Mouse (Mus musculus) cerebellum, postnatal 36 days (tissue): ENCODE results near the gene Foxk2.

Source experiments
- DNase-seq, 2 experiments: peaks; one replicate each; pipeline ENCODE4 v3.0.0; 2021 to 2022; ENCODE audit warnings: mixed read lengths in 2 of 2

Foxk2 gene

DNA sequence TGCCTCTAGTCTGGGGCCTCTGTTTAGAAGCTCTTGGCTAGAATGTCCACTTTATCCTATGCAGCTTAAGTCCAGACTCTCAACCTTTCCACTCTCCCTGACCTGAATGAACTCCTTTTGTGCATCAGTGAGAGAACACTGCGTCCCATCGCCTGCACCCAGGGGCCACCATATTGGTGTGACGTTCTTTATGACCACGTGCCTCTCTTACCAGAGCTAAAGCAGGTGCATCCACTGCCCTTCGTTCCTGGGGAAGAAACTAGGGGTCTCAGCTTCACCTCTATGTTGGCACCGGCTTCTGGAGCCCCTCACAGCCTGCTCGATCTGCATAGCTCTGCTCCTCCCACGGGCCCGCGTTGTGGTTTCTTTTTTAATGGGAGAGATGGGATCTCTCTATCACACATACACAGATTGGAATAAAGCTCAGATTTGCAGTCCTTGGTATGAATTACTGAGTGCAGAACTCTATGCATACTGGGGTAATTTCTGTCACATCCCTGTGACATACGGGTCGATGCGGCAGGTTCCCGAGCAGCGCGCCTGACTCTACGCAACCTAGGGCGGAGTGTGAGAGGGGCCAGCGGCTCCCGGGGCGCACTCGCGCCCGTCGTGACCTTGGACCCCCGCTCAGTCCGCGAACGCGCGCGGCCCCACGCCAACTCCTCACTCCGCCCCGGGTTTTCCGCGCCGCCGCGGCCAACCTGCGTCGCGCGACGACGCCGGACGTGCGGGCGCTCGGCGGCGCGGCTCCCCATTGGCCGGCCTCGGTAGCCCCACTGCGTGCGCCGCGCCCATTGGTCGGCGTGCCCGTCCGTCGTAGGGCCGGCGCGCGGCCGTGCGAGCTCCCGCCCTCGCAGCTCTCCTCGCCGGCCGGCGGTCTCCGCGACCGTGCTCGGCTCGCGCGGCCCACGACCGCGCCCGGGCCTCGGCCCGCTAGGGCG lies at the start of gene Foxk2:
Gene Foxk2 (plus strand): TSS at position 831 of the 941 bp plus-strand sequence.
- DNase-seq, result peak; percentile 88 to 95

DNA sequence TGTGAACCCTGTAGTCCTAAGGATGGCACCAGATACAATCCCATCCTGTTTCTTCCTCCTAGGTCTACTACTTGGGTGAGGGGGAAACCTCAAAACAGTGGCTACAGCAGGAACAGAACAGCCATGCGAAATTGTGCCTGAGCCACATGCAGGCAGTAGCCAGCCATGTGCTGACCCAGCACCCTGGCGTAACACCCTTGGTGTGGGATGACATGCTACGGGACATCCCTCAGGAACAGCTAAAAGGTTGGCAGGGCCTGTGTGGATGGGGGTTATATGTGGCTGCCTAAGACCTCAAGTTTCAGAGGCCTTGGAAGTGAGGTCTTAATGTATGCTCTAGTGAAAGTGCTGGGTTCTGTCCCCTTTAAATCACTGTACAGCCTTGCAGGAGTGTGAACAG lies 43.0 kb upstream of the Foxk2 start:
- DNase-seq, result no peak

DNA sequence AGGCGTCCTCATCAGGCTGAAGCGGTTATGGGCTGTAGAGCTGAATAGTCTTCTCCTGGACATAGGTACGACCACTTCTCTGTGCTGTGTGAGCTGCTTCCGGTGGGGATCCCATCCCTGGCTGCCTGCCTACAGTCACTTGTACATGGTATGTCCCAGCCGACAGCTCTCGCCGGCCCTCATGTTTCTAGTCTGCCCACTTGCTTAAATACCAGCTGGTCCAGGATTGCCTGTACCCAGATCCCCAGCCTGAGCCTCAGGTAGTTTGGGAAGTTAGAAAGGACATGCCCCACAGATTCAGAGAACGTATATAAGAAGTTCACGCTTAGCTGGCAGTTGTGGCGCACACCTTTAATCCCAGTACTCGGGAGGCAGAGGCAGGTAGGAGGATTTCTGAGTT lies 40.0 kb upstream of the Foxk2 start:
- DNase-seq, result no peak

DNA sequence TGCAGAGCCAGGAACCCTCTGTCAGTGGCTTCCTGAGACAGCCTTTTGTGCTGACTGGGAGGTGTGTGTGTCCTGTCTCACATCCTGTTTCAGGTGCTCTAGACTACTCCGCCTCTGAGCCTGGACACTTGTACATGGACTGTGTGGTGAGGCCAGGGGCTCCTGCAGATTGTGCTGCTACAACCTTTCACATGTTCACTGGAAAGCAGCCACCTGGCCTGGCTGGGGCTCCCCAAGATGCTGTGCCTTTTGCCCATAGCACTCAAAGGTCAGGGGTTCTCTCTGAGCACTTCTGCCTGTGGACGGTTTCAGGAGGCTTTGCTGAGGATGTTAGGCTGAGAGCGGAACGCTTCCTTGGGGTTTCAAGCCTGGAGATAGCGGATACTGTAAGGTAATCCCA lies 39.0 kb upstream of the Foxk2 start:
- DNase-seq, result no peak

- DNase-seq, result peak; percentile 70 to 77
Observed at GRCm38 (mm10) chr11:121221321-121222010, 38.3 kb upstream of the Foxk2 start.

DNA sequence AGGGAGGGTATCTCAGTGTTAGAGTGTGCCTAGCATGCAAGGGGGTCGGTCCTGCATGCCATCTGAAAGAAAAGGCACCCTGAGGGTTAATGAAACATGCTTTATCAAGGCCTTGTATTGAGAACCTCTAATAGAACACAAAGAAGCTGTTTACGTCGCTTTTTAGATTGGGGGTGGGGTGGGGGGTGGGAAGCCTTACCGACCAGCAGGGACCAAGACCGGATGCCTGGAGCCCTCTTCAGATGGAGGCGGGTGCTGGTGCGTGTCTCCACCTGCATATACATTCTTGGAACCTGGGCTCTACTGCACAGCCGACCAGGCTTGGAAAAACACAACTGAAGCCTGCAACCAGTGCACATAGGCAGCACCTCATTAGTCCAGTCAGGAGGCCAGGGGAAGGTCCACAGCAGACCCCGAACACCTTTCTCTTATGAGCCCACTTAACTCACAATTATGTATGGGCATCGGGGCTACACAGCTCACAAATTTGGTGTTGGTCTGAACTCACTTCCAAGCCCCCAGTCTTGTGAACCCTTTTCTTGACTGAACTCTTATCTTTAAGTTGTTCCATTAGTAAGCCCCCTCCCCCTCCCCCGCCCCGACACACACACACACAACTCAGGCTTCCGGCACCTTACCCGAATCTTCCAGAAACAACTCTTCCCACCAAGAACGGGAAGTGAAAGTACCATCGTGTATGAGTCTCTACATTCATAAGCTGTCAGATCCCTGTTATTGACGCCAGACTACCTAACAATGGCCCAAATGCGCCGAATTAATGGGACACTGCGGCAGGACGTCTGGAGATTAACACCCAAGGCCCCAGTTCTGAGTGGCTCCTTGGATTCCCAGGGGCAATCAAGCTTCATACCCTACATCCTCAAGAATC lies 31.4 kb upstream of the Foxk2 start:
- no peak for DNase-seq

GRCm38 (mm10) chr11:121229018-121229439 lies 30.8 kb upstream of the Foxk2 start, which contains the start of gene Cybc1:
Cybc1 (minus strand) TSS chr11:121229322.
- peak; percentile 68 to 69 for DNase-seq

DNA sequence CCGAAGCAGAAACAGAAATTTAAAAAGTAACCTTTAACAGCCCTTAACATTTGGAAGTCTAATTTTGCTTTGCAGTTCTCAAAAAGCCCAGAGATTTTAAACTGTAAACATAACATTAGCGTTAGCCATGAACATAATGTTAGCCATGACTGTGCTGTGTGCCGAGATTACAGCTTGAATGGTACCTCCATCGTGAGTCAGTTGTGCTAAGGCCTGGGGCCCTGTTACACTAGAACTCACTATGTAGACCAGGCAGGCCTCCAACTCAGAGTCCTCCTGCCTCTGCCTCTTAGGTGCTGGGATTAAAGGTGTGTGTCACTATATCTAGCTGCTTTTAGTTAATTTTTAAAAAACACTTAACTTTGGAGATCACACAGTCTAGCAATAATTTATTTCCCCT lies 28.6 kb upstream of the Foxk2 start:
- DNase-seq, result no peak

- no peak for DNase-seq
Observed at GRCm38 (mm10) chr11:121231628-121232291, 28.0 kb upstream of the Foxk2 start.

- DNase-seq, result no peak
Observed at GRCm38 (mm10) chr11:121232706-121233105, 27.1 kb upstream of the Foxk2 start.

DNA sequence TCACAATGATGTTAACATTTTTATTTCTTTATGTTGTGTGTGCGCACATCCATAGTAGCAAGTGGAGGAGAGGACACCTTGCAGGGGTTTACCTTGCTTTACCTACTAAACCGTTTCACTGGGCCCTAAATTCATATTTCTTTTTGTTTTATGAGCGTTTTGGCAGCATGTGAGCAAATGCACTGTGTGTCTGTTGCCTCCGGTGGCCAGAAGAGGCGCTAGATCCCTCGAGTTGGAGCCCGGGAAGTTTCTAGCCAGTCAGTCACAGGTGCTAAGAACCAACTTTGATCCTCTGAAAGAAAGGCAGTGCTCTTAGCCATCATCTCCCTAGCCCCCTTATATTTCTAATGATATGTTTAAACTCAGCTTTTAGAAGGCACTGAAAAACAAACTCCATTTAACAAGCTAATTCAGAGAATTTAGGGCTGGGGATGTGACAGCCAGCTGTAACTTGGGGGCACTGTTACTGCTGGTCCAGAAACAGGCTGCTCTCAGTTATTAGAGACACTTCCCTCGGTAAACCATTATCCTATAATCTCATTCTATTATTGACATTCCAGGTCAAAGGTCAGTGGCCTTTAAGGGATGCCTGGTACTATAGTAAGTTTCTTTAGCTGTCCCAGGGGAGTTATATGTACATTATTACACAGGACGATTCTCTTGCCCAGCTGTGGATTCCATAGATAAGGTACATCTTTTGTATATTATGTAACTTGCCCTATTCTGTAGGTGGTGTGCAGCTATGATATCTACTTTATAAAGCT lies 24.1 kb upstream of the Foxk2 start:
- peak; percentile 38 to 47 for DNase-seq

DNA sequence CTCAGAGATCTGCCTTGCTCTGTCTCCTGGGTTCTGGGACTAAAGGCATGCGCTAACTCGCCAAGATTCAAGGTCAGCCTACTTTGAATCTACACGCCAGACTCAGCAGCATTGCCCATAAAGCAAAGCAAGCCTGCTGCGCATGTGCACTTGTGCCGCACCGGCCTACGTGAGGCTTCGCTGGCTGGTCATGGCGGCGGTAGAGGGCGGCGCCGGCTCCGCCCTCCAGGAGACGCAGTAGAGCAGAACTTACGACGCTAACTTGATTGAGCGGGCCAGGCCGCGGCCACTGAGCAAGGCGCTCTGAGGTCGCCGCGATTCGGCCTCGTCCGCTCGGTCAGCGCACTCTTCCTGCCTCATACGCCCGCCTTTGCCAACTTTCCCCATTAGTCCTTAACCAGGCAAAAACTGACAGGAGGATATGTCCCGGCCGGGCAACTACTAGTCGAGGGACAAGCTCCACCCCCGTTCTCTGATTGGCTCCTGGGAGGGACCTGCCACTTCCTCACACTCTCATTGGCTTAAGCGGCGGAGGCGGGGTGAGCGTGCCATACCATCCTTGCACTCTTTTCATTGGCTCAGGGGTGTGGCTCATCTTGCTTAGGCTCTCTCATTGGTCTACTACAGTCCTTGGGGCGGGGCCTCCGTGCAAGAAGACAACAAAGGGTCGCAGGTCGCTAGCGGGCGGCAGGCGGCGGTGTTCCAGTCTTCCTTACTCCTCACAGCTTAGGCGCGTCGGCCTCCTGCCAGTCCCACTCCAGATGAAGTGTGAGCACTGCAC lies 23.0 kb upstream of the Foxk2 start, which contains the start of gene Narf:
Gene Narf (plus strand): TSS at position 690 of the 781 bp plus-strand sequence.
- peak; percentile 98 for DNase-seq

- no peak for DNase-seq
Observed at GRCm38 (mm10) chr11:121237345-121238128, 22.3 kb upstream of the Foxk2 start.

DNA sequence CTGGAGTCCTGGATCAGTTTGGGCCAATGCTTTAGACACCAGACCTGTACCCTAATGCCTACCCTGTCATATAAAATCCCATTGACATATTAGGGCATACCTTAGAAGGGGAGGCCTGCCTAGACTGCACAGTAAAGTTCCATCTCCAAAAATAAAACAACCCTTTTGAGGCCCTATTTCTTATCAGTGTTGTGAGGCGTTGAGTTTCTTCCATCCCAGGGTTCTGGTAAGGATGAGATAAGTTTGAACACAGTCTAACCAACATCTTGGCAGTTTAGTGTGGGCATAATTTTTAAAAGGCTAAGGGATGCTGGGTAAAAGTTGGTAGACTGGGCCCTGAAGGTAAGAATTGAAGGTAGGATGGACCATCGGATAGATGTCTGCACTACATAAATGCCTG lies 20.1 kb upstream of the Foxk2 start:
- no peak for DNase-seq

GRCm38 (mm10) chr11:121250196-121250595 lies 9.6 kb upstream of the Foxk2 start:
- no peak for DNase-seq

- DNase-seq, result peak; percentile 34 to 48
Observed at GRCm38 (mm10) chr11:121260211-121260906, 569 bp downstream of the Foxk2 start.

- no peak for DNase-seq
Observed at GRCm38 (mm10) chr11:121261074-121261473, 1.3 kb downstream of the Foxk2 start.

GRCm38 (mm10) chr11:121277516-121277915 lies 17.7 kb downstream of the Foxk2 start:
- DNase-seq, result no peak

- no peak for DNase-seq
Observed at GRCm38 (mm10) chr11:121278011-121278410, 18.2 kb downstream of the Foxk2 start.
